Mouse (Mus musculus): ENCODE measurements around the gene Eif5a.
A peak's percentile ranks its signal among the peaks of the same experiment; 100 is the strongest.
"Not testable (repeated sequence)": the region's sequence is repeated elsewhere in the genome, so short reads cannot be mapped to it uniquely, and the experiment has no call there.

Gene Eif5a

GRCm38 (mm10) chr11:69922012-69922756 lies 426 bp upstream of the Eif5a start:
- DNase-seq (ENCODE audit: low read depth, low spot score), result peak; percentile 44

GRCm38 (mm10) chr11:69920266-69921031 lies 1.3 kb downstream of the Eif5a start:
- DNase-seq (ENCODE audit: low read depth, low spot score), result peak; percentile 45

- peak; percentile 95 for DNase-seq (ENCODE audit: low read depth, low spot score)
These were observed 2.0 kb downstream of the Eif5a start for GRCm38 (mm10) chr11:69919661-69920265.

- no peak for DNase-seq (ENCODE audit: low read depth, low spot score)
These were observed 2.7 kb downstream of the Eif5a start for GRCm38 (mm10) chr11:69919053-69919452.

- no peak for DNase-seq (ENCODE audit: low read depth, low spot score)
These were observed 3.6 kb downstream of the Eif5a start for GRCm38 (mm10) chr11:69918118-69918517.

GRCm38 (mm10) chr11:69917379-69917948 lies 4.3 kb downstream of the Eif5a start:
- no peak for DNase-seq (ENCODE audit: low read depth, low spot score)

GRCm38 (mm10) chr11:69916652-69917378 lies 4.9 kb downstream of the Eif5a start:
- not testable (repeated sequence) for DNase-seq (ENCODE audit: low read depth, low spot score)

GRCm38 (mm10) chr11:69915667-69916627 lies 5.8 kb downstream of the Eif5a start:
- DNase-seq (ENCODE audit: low read depth, low spot score), result peak; percentile 23

GRCm38 (mm10) chr11:69914917-69915430 lies 6.8 kb downstream of the Eif5a start:
- peak; percentile 21 for DNase-seq (ENCODE audit: low read depth, low spot score)

- DNase-seq (ENCODE audit: low read depth, low spot score), result peak; percentile 83
These were observed 7.4 kb downstream of the Eif5a start for GRCm38 (mm10) chr11:69914372-69914764.

GRCm38 (mm10) chr11:69913554-69914371 lies 8.0 kb downstream of the Eif5a start, which contains the start of gene Gps2:
TSS of gene Gps2 (plus strand) at chr11:69913888.
- DNase-seq (ENCODE audit: low read depth, low spot score), result peak; percentile 95

GRCm38 (mm10) chr11:69912716-69913530 lies 8.8 kb downstream of the Eif5a start:
- peak; percentile 15 for DNase-seq (ENCODE audit: low read depth, low spot score)

GRCm38 (mm10) chr11:69911701-69912100 lies 10.1 kb downstream of the Eif5a start:
- DNase-seq (ENCODE audit: low read depth, low spot score), result no peak

GRCm38 (mm10) chr11:69910781-69911560 lies 10.8 kb downstream of the Eif5a start:
- DNase-seq (ENCODE audit: low read depth, low spot score), result no peak

- DNase-seq (ENCODE audit: low read depth, low spot score), result no peak
These were observed 11.6 kb downstream of the Eif5a start for GRCm38 (mm10) chr11:69910177-69910576.

- no peak for DNase-seq (ENCODE audit: low read depth, low spot score)
These were observed 12.6 kb downstream of the Eif5a start for GRCm38 (mm10) chr11:69909174-69909573.

GRCm38 (mm10) chr11:69908645-69909044 lies 13.1 kb downstream of the Eif5a start:
- no peak for DNase-seq (ENCODE audit: low read depth, low spot score)
